Mouse (Mus musculus) lung, adult 2 months (tissue): ENCODE results near the gene Vasn. TPM values are rescaled to one million over a fixed set of nuclear protein-coding genes. Genes with fewer than 3 reads are reported as not detected.
"Not testable (repeated sequence)": the region's sequence is repeated elsewhere in the genome, so short reads cannot be mapped to it uniquely, and the experiment has no call there.

Source experiments
- DNase-seq: peaks from one replicate; pipeline ENCODE4 v3.0.0; 2022
- H3K4me1 ChIP-seq: fragments of 200-500 bp; 2 replicates; pipeline ENCODE4 v1.6.1; 2011; ENCODE audit warnings: low read length; ENCODE audit not compliant: control insufficient read depth, insufficient read depth
- H3K4me3 ChIP-seq: fragments of 200-500 bp; replicated peaks from 2 replicates; pipeline ENCODE3; 2011; ENCODE audit warnings: low read depth, mild to moderate bottlenecking, control low read depth, low read length; ENCODE audit errors: extremely low read depth
- CTCF ChIP-seq: fragments of 200-500 bp; IDR thresholded peaks from 2 replicates; pipeline ENCODE4 v1.5.1; 2011; ENCODE audit warnings: mild to moderate bottlenecking, low read length, control low read depth; ENCODE audit not compliant: insufficient read depth
- POLR2A ChIP-seq: fragments of 200-500 bp; IDR thresholded peaks from 2 replicates; pipeline ENCODE4 v1.6.1; 2011; ENCODE audit warnings: low read depth, mild to moderate bottlenecking, control low read depth, low read length, borderline replicate concordance; ENCODE audit errors: extremely low read depth
- WGBS: fragments of 180-500 bp; shearing (Covaris S2); methylation state at CpG from one replicate; pipeline ENCODE4 v1.1.7; 2018; 5-methylcytosine and 5-hydroxymethylcytosine counted together
- polyA plus RNA-seq: library from polyadenylated mRNA; depleted of rRNA; stranded (reverse); fragments of >200 nt; gene quantifications from 2 replicates; pipeline ENCODE4 v1.2.3, GENCODE M21; 2012; rRNA removed

Gene Vasn
- polyA plus RNA-seq, 1 experiment, result 86.4 TPM

DNA sequence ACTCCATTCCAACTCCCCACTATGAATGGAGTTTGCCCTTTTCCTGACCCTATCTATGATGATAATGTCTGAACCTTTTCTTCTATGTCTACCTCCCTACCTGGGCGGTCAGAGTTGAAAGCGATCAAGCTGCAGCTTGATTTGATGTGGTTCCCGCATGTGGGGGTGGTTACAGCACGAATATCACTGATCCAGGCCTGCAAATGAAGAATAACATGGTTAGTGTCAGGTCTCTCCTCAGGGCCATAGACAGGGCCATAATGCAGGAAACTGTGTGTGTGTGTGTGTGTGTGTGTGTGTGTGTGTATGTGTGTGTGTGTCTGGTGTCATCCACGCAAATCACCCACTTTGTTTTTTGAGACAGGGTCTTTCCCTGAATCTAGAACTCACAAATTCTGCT is 37.1 kb downstream of the Vasn start:
- DNase-seq, result no peak
- no peak for TF ChIP-seq CTCF
- no peak for TF ChIP-seq POLR2A
- peaks cover 4% of the 10 kb centered on the region for H3K4me1 ChIP-seq
- 92% methylated on average over 5 of the region's 5 CpGs for WGBS
- H3K4me3 ChIP-seq, result no peak overlapping the region

DNA sequence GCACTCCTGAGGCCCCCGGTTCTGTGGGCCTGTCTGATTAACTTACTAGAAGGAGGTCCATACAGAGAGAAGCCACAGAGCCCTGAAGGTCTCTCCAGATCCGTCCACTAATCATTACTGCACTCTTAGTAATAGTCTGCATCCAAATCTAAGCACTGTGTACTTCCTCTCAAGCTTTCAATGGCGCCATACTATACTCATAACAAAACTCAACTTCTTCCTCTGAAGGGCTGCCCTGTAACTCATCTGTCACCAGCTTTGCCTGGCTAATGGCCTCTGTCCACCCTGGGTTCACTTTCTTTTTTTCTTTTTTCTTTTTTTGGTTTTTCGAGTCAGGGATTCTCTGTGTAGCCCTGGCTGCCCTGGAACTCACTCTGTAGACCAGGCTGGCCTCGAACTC is 38.3 kb downstream of the Vasn start:
- DNase-seq, result no peak
- no peak overlapping the region for H3K4me3 ChIP-seq
- TF ChIP-seq POLR2A, result no peak
- TF ChIP-seq CTCF, result no peak
- peaks cover 4% of the 10 kb centered on the region for H3K4me1 ChIP-seq
- 67% methylated on average over 5 of the region's 5 CpGs for WGBS

DNA sequence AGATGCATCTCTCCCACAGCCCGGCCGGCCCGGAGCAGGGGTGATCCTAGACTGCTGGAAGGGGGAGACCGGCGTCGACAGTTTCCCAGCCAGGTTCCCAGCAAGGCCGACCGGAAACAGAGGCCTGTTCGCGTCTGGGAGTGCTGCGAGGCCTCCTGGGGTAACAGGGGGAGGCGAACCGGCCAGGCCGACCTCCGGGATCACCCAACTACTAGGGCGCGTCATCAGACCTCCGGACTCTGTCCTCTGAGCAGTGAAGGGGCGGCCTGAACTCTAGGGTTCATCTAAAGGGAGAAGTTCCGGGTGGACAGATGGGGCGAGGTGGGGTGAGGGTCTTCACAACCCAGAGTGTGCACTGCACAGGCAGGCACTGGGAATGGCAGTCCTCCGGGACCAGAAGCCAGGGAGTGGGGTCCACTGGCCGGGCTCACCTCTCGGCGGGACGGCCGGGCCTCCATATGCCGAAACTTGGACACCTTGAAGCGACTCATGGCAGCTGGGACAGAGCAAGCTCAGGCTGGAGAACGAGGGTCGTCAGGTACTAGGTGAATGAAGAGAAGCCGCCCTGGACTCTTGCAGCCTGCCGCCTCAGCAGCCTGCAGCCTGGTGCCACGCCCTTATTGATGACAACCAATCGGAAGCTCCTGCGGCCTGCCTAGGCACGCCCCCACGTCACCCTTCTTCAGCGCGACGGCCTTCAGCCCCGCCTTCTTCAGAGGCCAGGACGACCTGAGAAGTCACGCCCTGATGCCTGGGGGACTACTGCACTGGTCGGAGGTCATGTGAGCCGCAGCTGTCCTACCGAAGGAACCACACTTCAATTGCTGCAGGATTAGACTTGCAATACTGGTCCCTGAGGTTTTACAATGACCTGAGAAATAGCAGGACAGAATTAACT is 39.6 kb downstream of the Vasn start, which contains the start of gene Coro7:
Gene Coro7 (minus strand): TSS at position 657 of the 898 bp plus-strand sequence.
- peaks cover 5% of the 10 kb centered on the region for H3K4me1 ChIP-seq
- peak within 1 kb of the TSS; percentile 92 for H3K4me3 ChIP-seq
- peak; percentile 85 for DNase-seq
- TF ChIP-seq POLR2A (peak; percentile 74; the same call in 1 of the 2 replicates), CTCF (no peak)
- WGBS, result under 1% methylated on average over 47 of the region's 47 CpGs

DNA sequence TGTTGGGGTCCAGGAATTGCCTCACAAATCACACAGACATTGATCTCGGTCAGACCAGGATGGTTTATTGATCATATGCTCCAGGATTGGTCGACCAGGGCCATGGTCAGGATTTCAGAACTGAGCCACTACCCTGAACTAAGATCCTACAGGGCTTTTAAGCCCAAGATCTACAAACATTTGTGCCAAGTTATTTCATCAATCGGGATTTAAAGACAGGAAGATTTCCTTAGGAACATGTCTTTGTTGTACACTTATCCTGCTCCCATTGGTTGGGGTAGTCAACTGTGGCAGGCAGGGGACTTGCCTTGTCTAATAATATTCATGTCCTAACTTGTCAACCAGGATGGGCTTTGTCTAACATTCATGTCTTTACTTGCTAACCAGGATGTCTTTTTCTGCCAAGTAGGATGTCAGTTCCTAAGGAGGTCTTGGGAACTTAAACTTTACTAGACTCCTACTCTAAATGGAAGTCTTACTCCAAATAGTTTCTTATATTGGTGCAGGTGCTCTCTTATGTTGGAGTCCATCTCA is 41.2 kb downstream of the Vasn start:
- not testable (repeated sequence) for H3K4me3 ChIP-seq, H3K4me1 ChIP-seq, DNase-seq
- 75% methylated on average over 3 of the region's 3 CpGs for WGBS

DNA sequence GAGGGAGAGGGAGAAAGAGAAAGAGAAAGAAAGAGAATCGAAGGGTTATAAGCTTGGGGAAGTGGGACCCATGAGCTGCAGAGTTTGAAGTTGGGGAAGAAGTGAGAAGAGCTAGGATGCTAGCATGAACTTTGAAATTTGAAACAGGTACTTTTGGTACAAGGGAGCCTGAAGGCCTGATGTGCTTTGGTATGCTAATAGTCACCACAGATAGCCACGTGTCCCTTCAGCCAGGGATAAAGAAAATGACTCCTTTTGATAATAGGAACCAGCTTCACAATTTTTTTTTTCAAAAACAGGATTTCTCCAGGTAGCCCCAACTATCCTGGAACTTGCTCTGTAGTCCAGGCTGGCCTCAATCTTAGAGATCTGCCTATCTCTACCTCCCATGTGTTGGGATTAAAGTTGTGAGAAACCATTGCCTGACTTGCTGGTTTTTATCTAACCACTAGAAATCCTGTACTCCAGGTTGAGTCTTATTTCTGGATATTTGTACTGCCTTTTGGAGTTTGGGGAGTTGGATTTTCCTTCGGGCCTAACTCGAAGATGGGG is 43.0 kb downstream of the Vasn start:
- TF ChIP-seq POLR2A (no peak), CTCF (no peak)
- WGBS, result 77% methylated on average over 4 of the region's 4 CpGs

DNA sequence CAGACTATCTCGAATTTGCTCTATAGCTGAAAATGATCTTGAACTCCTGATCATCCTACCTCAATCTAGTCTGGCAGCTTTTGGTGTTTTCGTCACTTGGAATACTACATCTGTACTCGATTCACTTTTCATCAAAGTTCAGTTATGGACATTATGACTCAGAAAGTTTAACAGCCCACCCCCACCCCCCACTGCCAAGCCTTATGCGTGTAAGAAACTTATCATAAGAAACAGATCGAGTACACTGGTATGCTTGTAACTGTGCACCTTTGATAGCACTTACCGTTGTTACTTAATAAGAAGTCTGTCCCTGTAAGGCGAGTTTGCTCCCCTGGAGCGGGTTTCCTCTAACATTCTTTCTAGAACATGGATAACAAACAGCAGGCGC is 43.4 kb downstream of the Vasn start:
- no peak for TF ChIP-seq CTCF
- no peak for TF ChIP-seq POLR2A
- Histone ChIP-seq H3K4me3 (peak overlapping the region; percentile 68), H3K4me1 (peaks cover 8% of the 10 kb centered on the region)
- 21% methylated on average over 9 of the region's 9 CpGs for WGBS
- DNase-seq, result no peak

More for the DNA sequence above, 43.0 kb downstream of the Vasn start:
- peaks cover 8% of the 10 kb centered on the region for H3K4me1 ChIP-seq
- DNase-seq, result no peak
- no peak overlapping the region for H3K4me3 ChIP-seq

DNA sequence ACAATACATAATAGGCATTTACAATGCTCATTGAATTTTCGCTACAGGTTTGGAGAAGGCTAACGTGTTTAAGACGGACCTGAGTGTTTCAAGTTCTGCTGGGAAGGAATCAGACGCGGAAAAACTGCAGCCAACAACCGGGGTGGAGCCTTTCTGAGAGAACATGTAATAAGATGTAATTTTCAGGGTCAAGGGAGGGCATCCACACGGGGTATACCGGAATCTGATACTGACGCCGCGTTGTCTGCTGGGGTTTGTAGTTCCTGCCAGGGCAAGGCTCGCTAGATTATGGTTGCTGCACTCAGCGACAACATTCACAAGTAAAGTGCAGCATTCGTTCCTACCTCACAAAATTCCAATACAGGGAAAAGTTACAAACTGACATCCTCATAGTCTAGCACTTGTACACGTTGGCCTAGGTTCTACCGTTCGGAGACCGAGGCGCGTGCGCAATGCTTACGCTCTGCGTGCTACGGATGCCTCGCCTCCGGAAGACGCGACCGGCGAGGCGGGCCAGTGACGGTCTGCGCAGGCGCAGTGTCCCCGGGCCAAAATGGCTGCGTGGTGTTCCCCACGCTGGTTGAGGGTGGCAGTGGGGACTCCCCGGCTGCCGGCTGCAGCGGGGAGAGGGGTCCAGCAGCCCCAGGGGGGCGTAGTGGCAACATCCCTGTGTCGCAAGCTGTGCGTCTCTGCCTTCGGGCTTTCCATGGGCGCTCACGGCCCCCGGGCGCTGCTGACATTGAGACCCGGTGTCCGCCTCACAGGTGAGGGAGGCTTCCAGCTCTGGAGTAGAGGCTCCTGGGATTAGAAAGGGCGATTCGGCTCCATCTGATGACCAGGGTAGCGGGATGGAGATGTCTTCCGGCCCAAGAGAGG is 44.1 kb downstream of the Vasn start:
- TF ChIP-seq POLR2A (peak; percentile 92), CTCF (no peak)
- DNase-seq, result peak; percentile 95
- Histone ChIP-seq H3K4me3 (peak overlapping the region; percentile 68), H3K4me1 (peaks cover 7% of the 10 kb centered on the region)
- WGBS, result under 1% methylated on average over 54 of the region's 54 CpGs

DNA sequence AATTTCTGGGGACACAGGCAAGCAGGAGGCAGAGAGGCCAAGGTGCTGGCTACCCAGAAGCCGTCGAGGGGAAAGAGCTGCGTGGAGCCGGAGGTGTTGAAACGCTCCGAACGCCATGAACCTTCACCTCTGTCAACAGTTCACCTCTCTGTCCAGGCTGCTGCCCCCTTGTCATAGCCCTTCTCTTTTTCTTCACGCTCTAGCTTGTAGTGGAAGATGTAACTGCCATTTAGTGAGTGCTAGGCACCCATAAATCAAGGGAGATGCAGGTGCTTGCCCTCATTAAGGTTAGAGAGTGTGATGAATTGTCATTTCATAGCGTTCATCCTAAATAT is 44.7 kb downstream of the Vasn start:
- Histone ChIP-seq H3K4me1 (peaks cover 4% of the 10 kb centered on the region), H3K4me3 (peak overlapping the region; percentile 68)
- TF ChIP-seq CTCF, result no peak
- TF ChIP-seq POLR2A, result no peak
- WGBS, result 3% methylated on average over 9 of the region's 9 CpGs
- DNase-seq, result no peak

DNA sequence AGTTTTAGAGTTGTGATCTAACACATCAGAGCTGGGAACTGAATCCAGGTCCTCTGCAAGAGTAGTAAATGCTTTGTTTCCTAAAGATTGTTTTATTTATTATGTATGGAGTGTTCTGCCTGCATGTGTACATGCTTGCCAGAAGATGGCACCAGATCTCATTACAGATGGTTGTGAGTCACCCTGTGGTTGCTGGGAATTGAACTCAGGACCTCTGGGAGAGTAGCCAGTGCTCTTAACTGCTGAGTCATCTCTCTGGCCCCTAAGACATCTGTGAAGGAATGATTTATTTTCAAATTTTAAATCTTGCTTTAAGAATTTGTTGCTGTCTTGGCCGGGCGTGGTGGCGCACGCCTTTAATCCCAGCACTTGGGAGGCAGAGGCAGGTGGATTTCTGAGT is 49.6 kb downstream of the Vasn start:
- H3K4me3 ChIP-seq, H3K4me1 ChIP-seq, DNase-seq: not testable (repeated sequence)
- WGBS, result 98% methylated on average over 4 of the region's 4 CpGs

Other genes with a start within 250 kb of the Vasn start
- 19.8 and 20.8 TPM in 2 replicates for gene Adcy9, start 219.4 kb upstream of the Vasn start, polyA plus RNA-seq
- gene Srl, start 98.1 kb upstream of the Vasn start, polyA plus RNA-seq, result 3.6 and 12.6 TPM in 2 replicates
- gene Tfap4, start 80.1 kb upstream of the Vasn start, polyA plus RNA-seq, result 6.0 and 6.9 TPM in 2 replicates
- gene Glis2, start 45.2 kb upstream of the Vasn start, polyA plus RNA-seq, result 66.5 and 76.4 TPM in 2 replicates
- 8.4 and 12.3 TPM in 2 replicates for gene Pam16, start 15.0 kb upstream of the Vasn start, polyA plus RNA-seq
- 16.1 and 21.2 TPM in 2 replicates for gene Dnaja3, start within 50 bp of the Vasn start, polyA plus RNA-seq
- gene Coro7, start 39.8 kb downstream of the Vasn start, polyA plus RNA-seq, result 60.6 and 60.9 TPM in 2 replicates
- 4.4 and 5.2 TPM in 2 replicates for gene Nmral1, start 79.4 kb downstream of the Vasn start, polyA plus RNA-seq
- gene Hmox2, start 86.4 kb downstream of the Vasn start, polyA plus RNA-seq, result 21.3 and 32.1 TPM in 2 replicates
- gene Cdip1, start 150.4 kb downstream of the Vasn start, polyA plus RNA-seq, result 76.7 and 93.0 TPM in 2 replicates
- gene 4930562C15Rik, start 195.5 kb downstream of the Vasn start, polyA plus RNA-seq, result 4.9 and 5.2 TPM in 2 replicates
- 62.1 and 69.5 TPM in 2 replicates for gene Ubald1, start 240.4 kb downstream of the Vasn start, polyA plus RNA-seq
- gene Mgrn1, start 246.3 kb downstream of the Vasn start, polyA plus RNA-seq, result 124 and 140 TPM in 2 replicates